Mouse (Mus musculus) kidney, postnatal 25 days (tissue): ENCODE data around the gene Znrd1.
A peak's percentile ranks its signal among the peaks of the same experiment; 100 is the strongest.

Experiments used
- DNase-seq, 2 experiments: peaks; one replicate each; pipeline ENCODE4 v3.0.0; 2021; ENCODE audit warnings: mixed read lengths in 2 of 2

The Znrd1 gene

GRCm38 (mm10) chr17:36970316-36970890 is 12.0 kb upstream of the Znrd1 start:
- DNase-seq = no peak

GRCm38 (mm10) chr17:36966875-36967274 is 8.5 kb upstream of the Znrd1 start:
- no peak for DNase-seq

DNA sequence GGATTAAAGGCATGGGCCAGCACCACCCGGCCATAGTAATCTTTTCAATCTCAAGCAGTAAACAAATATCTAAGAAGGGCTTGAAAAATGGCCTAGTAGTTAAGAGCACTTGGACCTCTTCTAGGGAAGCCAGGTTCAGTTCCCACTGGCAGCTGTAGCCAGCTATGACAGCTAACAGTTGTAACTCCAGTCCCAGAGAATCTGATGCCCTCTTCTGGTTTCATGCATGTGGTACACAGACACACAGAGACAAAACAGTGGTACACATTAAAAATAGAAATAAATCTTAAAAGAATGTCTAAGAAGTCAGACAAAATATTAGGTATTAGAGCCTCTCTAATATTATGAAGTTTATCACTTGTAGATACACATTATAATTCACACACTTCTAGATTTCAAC is 2.8 kb upstream of the Znrd1 start:
- DNase-seq = no peak

DNA sequence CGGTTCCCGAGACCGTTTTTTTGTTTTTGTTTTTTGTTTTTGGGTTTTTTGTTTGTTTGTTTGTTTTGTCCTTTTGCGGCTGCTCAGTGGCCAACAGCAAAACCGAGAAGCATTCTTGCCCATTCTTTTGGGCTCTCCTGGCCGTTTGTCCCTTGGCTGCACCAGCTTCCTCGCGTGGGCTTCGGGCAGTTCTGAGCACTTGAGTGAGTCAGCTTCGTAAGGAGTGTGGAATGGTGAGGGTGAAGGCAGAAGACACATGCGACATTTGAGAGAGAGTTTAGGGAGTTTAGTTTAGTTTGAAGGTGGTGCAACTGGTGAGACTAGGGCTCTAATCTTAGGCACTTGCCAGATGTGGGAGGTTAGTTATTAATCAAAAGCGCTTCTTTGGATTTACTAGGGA is 525 bp upstream of the Znrd1 start:
- no peak for DNase-seq

DNA sequence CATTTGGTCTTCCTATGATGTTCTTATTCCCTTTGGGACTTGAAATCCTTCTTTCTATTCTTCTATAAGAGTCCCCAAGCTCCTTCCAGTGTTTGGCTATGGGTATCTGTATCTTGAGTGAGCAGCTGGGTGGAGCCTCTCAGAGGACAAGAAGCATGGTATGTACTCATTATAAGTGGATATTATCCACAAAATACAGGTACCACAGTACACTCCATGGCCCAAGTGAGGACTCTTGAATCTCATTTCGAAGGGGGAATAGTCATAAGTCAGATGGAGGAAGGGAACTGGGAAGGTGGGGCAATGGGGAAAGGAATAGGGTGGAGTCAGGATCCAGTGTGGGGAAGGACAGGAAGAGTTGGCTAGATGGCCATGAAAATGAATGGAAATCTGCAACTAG is 5.3 kb downstream of the Znrd1 start:
- DNase-seq = no peak

DNA sequence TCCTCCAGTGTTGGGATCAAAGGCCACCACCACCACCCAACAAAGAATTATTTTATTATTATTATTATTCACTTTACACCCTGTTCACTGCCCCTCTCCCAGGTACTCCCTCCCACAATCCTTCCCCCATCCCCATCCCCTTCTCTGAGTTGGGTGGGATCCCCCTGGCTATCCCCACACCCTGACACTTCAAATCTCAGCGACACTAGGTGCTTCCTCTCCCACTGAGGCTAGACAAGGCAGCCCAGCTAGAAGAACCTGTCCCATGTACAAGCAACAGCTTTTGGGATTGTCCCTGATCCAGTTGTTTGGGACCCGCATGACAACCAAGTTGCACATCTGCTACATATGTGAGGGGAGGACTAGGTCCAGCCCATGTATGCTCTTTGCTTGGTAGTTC is 5.7 kb downstream of the Znrd1 start:
- no peak for DNase-seq

DNA sequence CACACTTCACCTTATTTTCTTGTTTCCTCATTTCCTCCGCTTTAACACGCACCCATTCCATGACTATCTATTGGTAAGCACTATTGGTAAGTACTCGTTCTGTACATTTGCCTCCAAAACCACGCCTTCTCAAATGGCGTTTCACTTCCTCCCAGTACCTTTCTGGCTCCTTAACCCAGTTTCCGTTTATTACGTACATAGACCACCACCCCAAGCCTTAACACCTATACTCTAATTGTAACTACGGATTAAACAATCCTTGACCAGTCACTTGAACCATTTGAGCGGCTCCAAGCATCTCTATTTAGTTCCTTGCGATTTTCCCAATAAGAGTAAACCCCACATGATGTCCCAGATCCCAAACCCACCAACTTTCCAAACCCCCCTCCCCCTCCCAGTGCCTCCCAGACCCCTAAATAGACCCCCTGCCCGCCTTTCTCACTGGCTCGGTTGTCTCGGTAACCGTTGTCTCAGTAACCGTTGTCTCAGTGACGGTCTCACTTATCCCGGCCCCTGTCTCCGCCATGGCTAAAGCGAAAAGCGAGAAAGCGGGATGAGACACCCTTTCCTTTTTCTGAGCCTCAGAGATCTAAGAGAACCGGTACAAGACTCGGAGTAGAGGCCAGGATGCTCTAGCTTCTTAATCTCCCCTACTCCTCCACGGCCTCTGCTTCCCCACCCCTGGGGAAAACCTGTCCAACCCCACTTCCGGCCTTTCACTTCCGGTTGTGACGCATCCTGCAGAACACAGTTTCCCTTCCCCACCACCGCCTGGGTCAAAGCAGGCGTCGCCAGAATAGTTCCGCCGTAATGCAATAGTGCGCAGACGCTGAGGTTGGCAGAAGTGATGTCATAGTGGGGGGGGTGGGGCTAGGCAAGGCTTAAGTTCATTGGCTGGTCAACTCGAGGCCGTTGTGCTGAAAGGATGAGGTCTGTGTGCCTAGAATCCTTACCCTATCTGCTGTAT is 7.1 kb downstream of the Znrd1 start, which contains the start of gene Ppp1r11:
Gene Ppp1r11, minus strand, starts transcription at position 761 of the 967 bp plus-strand sequence.
- DNase-seq = peak; percentile 97 to 98

- no peak for DNase-seq
These were observed 9.1 kb downstream of the Znrd1 start for GRCm38 (mm10) chr17:36949265-36949664.

DNA sequence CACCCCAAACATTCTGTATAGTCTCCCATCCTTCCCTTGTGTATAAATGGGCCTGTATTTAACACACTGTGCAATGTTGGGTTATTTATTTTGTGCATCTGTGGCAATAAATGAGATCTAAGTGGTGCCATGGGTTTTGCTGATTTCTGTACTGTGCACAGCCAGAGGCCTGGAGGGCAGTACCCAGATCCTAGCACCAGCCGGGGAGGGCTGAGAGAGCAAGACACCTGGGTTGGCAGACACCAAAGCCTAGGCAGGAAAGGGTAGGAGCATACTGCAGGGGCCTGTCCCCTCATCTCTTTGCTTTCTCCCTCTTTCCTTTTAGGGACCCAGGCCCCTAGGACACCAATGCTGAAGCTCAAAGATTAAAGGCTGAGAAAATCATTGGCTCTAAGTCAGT is 10.1 kb downstream of the Znrd1 start:
- no peak for DNase-seq

GRCm38 (mm10) chr17:36947051-36947819 is 11.1 kb downstream of the Znrd1 start:
- peak; percentile 56 to 71 for DNase-seq

DNA sequence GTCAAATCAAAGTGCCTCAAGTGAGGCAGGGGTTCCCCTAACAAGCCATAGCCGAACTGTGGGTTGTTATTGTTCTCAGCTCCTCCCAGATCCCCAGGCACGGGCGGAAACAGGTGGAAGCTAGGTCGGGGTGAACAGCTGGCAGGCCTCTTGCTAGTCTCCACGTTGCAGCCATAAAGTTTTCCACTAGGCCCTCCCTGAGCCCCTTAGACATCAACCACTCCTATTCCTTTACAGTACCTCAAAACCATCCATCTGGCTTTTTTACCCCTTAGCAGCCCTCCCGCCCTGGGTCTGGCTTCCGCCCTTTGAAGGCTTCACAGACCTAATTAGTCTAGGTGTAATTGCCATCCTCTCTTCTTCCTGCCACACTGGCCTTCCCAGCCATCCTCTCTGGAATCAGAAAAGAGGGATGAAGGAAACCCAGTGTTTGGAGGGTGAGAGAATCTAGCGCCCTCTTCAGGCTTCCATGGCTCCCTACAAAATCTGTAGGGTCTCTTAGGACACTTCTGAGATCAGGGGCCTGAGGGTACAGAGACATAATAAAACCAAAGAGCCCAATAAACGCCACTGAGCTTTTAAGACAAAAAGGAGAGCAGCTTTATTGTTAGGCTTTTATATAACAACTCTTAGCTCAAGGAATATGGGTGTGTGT is 14.1 kb downstream of the Znrd1 start:
- no peak for DNase-seq

GRCm38 (mm10) chr17:36943691-36944090 is 14.7 kb downstream of the Znrd1 start:
- no peak for DNase-seq

DNA sequence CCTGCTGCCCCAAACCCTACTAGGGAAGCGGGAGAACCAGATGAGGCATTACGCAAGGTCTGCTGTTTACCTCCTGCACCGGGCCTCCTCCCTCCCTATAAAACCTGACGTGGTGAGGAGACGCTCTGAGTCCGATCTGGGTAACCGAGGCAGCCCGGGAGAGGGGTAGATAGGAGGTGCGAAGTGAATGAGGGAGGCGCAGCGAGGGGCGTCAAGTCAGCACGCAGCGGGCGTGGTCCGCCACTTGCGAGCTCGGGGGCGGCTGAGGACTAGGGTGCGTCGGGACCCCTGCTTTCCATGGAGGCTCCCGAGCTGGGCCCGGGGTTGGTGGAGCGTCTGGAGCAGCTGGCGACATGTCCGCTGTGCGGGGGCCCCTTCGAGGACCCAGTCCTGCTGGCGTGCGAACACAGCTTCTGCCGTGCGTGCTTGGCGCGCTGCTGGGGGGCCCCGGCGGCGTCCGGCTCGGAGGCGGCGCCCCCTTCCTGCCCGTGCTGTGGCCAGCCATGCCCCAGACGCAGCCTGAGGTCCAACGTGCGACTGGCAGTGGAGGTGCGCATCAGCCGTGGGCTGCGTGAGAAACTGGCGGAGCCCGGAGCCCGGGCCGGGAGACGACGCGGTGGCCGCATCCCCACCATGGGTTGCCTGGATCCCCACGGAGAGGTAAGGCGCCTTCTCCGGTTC is 15.4 kb downstream of the Znrd1 start, which contains the start of gene Rnf39:
Gene Rnf39, plus strand, starts transcription at position 128 of the 681 bp plus-strand sequence.
- peak in 1 of 2 experiments; percentile 39 for DNase-seq

DNA sequence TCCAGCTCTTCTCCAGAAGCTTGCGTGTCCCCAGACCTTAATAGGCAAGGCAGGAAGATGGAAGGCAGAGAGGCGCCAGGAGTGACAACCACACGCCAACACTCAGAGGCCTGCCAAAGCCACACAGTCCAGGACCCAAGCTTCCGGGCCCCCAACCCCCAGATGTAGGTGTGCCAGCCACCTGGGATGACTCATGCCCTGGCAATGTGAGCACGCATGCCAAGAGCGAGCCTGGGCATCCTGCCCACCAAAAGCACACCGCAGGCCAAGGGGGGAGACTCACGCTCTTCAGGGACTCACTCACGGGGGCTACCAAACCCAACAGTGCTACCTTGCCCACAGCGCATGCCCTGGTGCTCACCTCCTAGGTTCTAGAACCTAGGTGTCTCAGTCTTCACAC is 16.0 kb downstream of the Znrd1 start:
- peak; percentile 50 to 72 for DNase-seq

GRCm38 (mm10) chr17:36938056-36938455 is 20.3 kb downstream of the Znrd1 start:
- DNase-seq = no peak

DNA sequence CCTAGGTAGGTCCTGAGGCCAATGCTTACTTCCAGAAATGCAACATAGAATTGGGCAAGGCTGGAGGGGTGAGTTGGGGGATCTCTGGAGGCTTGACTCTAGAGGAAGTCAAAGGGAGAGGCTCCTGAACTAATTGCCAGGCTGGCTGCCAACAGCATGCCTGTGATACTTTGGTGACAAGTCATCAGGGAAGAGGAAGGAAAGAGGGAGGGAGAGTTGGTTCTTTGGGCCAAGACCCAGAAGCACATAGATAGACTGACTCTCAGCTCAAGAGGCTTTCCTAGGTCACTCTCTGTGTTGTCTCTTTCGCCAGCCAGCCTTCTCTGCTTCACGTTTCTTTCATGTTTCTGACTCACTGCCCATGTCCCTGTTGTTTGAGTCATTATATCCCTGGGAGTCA is 26.6 kb downstream of the Znrd1 start:
- DNase-seq = peak; percentile 68 to 79

- no peak for DNase-seq
These were observed 27.2 kb downstream of the Znrd1 start for GRCm38 (mm10) chr17:36931130-36931529.

GRCm38 (mm10) chr17:36930233-36930632 is 28.1 kb downstream of the Znrd1 start:
- peak in 1 of 2 experiments; percentile 65 for DNase-seq

DNA sequence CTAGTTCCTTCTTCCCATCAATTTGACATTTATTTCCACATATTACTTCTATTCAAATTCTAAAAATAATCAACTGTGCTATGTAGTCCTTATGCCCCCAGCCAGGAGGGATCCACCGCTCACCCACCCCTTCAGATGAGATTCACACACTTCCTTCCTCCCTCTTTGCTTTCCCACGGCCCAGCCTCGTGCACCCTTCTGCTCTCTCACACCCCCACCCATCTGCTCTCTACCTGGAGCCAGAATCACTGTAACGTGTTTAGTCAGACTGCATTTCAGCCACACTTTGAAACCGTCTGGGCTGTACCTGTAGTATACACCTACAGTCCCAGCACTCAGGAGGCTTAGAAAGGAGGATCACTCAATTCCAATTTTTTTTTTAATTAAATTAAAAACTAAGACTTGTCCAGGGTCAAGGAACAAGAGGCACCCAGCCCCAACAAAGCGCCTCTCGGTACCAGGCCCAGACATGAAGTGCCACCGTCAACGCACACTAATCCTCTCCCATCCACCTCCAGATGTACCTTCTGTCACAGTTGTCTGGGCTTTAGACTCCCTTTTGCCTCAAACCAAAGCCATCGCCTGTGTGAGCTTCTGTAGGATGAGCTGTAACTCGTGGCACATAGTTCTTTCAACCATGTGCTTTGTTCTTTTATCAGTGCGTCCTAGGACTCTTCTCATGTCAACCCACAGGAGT is 29.0 kb downstream of the Znrd1 start:
- no peak for DNase-seq

DNA sequence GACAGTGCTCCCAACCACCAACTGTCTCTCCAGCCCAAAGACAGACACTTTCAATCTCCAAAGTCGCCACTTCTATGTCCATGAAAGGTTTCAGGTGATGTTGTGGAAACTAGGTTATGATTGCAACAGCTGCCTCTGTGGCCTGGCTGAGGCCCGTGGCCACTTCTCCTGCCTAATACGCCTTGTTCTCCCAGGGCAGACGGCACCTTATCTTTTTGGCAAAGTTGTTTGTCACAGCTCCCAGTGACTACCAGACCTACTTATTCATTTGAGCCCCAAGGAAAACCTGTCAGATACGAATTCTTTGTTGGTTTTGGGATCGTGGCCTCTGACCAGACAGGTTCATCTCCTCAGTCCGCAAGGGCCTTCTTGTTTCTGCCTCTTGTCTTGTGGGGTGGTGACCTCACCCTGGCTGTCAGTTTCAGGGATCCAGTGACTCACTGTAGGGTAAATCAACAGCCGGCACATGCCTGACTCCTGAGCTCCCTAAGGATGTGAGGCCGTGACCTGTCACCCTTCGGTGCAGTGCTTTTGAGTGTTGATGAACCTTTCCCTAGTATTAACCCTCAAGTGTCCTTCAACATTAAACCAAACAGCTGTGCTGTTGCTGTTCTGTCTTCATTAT is 30.8 kb downstream of the Znrd1 start:
- DNase-seq = no peak

DNA sequence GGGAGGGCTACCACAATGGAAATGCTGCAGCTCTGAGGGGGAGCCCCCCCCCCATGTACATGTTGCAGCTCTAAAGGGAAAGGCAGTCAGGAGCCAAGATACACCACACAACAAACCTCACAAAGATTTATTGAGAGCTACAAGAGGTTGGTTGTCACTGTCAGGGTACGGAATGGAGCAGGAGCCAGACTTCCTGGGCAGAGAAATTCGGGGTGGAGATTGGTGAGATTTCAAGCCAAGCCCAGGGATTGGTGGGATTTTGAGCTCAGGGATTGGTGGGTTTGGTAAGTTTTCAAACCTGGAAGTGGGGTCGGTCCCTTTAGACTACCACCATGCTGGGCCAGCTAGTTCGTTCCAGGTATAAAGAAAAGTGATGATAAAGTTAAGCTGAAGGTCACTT is 34.9 kb downstream of the Znrd1 start:
- DNase-seq = no peak
